Mouse (Mus musculus) G1E-ER4 (cell line): ENCODE data around the gene Gm4969. TPM values are rescaled to one million over a fixed set of nuclear protein-coding genes. Genes with fewer than 3 reads are reported as not detected.

Source experiments
- GATA1 ChIP-seq: IDR thresholded peaks from one replicate; pipeline ENCODE4 v1.8.0; 2012; ENCODE audit warnings: low read length, inconsistent platforms
- polyA plus RNA-seq: library from polyadenylated mRNA; stranded (reverse); fragments of >175 nt; gene quantifications from 2 replicates; pipeline ENCODE4 v1.2.3, GENCODE M21; 2012

The Gm4969 gene
- polyA plus RNA-seq, 1 experiment = not detected

- no peak for TF ChIP-seq GATA1
Observed at GRCm38 (mm10) chr7:19068707-19069106, 49.5 kb downstream of the Gm4969 start.

GRCm38 (mm10) chr7:19067935-19068334, 50.2 kb downstream of the Gm4969 start:
- no peak for TF ChIP-seq GATA1

GRCm38 (mm10) chr7:19067063-19067462, 51.1 kb downstream of the Gm4969 start:
- TF ChIP-seq GATA1 = no peak

GRCm38 (mm10) chr7:19065896-19066295, 52.3 kb downstream of the Gm4969 start:
- no peak for TF ChIP-seq GATA1

- no peak for TF ChIP-seq GATA1
Observed at GRCm38 (mm10) chr7:19057405-19057804, 60.8 kb downstream of the Gm4969 start.

- no peak for TF ChIP-seq GATA1
Observed at GRCm38 (mm10) chr7:19055108-19055507, 63.1 kb downstream of the Gm4969 start.

- no peak for TF ChIP-seq GATA1
Observed at GRCm38 (mm10) chr7:19054777-19055076, 63.4 kb downstream of the Gm4969 start.

- TF ChIP-seq GATA1 = no peak
Observed at GRCm38 (mm10) chr7:19054047-19054776, 64.0 kb downstream of the Gm4969 start, which contains the start of gene Rsph6a. TSS of gene Rsph6a (plus strand) at chr7:19054690.

GRCm38 (mm10) chr7:19053136-19053532, 65.0 kb downstream of the Gm4969 start:
- TF ChIP-seq GATA1 = no peak

GRCm38 (mm10) chr7:19052345-19053135, 65.6 kb downstream of the Gm4969 start:
- TF ChIP-seq GATA1 = no peak

GRCm38 (mm10) chr7:19051161-19051560, 67.0 kb downstream of the Gm4969 start:
- TF ChIP-seq GATA1 = no peak

- no peak for TF ChIP-seq GATA1
Observed at GRCm38 (mm10) chr7:19050172-19050571, 68.0 kb downstream of the Gm4969 start.

- TF ChIP-seq GATA1 = no peak
Observed at GRCm38 (mm10) chr7:19049252-19049651, 68.9 kb downstream of the Gm4969 start.

Other genes starting within 250 kb of the Gm4969 start
- gene Pglyrp1, start 247.0 kb downstream of the Gm4969 start, polyA plus RNA-seq = not detected in 2 replicates
- 81.8 and 103 TPM in 2 replicates for gene Ccdc61, start 208.0 kb downstream of the Gm4969 start, polyA plus RNA-seq
- gene Nova2, start 192.5 kb downstream of the Gm4969 start, polyA plus RNA-seq = not detected in 2 replicates
- not detected in 2 replicates for gene Nanos2, start 131.0 kb downstream of the Gm4969 start, polyA plus RNA-seq
- gene Mypop, start 127.1 kb downstream of the Gm4969 start, polyA plus RNA-seq = 32.1 and 38.6 TPM in 2 replicates
- gene Irf2bp1, start 114.3 kb downstream of the Gm4969 start, polyA plus RNA-seq = 175 and 217 TPM in 2 replicates
- gene Foxa3, start 94.8 kb downstream of the Gm4969 start, polyA plus RNA-seq = 0.04 TPM in 1 of 2 replicates, not detected in the other
- 336 and 348 TPM in 2 replicates for gene Sympk, start 94.0 kb downstream of the Gm4969 start, polyA plus RNA-seq
- 0.04 and 0.06 TPM in 2 replicates for gene Rsph6a, start 63.7 kb downstream of the Gm4969 start, polyA plus RNA-seq
- gene Dmwd, start 42.1 kb downstream of the Gm4969 start, polyA plus RNA-seq = 170 and 197 TPM in 2 replicates
- 71.8 and 88.9 TPM in 2 replicates for gene Dmpk, start 34.5 kb downstream of the Gm4969 start, polyA plus RNA-seq
- 20.3 and 21.4 TPM in 2 replicates for gene Six5, start 23.8 kb downstream of the Gm4969 start, polyA plus RNA-seq
- 26.5 and 28.7 TPM in 2 replicates for gene Fbxo46, start 1.5 kb upstream of the Gm4969 start, polyA plus RNA-seq
- gene Qpctl, start 30.9 kb upstream of the Gm4969 start, polyA plus RNA-seq = 11.6 and 11.8 TPM in 2 replicates
- 80.6 and 135 TPM in 2 replicates for gene Snrpd2, start 31.4 kb upstream of the Gm4969 start, polyA plus RNA-seq
- 2.0 and 3.0 TPM in 2 replicates for gene Gipr, start 47.8 kb upstream of the Gm4969 start, polyA plus RNA-seq
- gene Eml2, start 58.1 kb upstream of the Gm4969 start, polyA plus RNA-seq = 26.9 and 30.2 TPM in 2 replicates
- 0.11 and 0.17 TPM in 2 replicates for gene Gpr4, start 94.2 kb upstream of the Gm4969 start, polyA plus RNA-seq
- 15.7 and 17.2 TPM in 2 replicates for gene Opa3, start 110.0 kb upstream of the Gm4969 start, polyA plus RNA-seq
- 588 and 783 TPM in 2 replicates for gene Vasp, start 153.4 kb upstream of the Gm4969 start, polyA plus RNA-seq
- not detected in 2 replicates for gene Ppm1n, start 161.7 kb upstream of the Gm4969 start, polyA plus RNA-seq
- 0.65 and 0.72 TPM in 2 replicates for gene Rtn2, start 164.3 kb upstream of the Gm4969 start, polyA plus RNA-seq
- 0.52 and 0.54 TPM in 2 replicates for gene Fosb, start 191.7 kb upstream of the Gm4969 start, polyA plus RNA-seq
- 109 and 133 TPM in 2 replicates for gene Ercc1, start 226.4 kb upstream of the Gm4969 start, polyA plus RNA-seq
- gene Cd3eap, start 241.1 kb upstream of the Gm4969 start, polyA plus RNA-seq = 68.3 and 117 TPM in 2 replicates
- 37.2 and 45.4 TPM in 2 replicates for gene Ppp1r13l, start 241.4 kb upstream of the Gm4969 start, polyA plus RNA-seq